Mouse (Mus musculus) heart, embryonic 16.5 days (tissue): Measurements from ENCODE around the gene Urm1. TPM values are rescaled to one million over a fixed set of nuclear protein-coding genes. Genes with fewer than 3 reads are reported as not detected.
A peak's percentile ranks its signal among the peaks of the same experiment; 100 is the strongest.

Experiments used
- ATAC-seq: fragments of 200-750 bp; cut with Nextera tagmentation; replicated peaks from 2 replicates; pipeline ENCODE4 v1.8.0; 2017; ENCODE audit warnings: moderate number of reproducible peaks; ENCODE audit not compliant: insufficient read depth, low FRiP score; ENCODE audit errors: extremely low read depth
- H3K27ac ChIP-seq: fragments of 300-500 bp; sonication (generic); 2 replicates; pipeline ENCODE4 v1.5.1; 2014; ENCODE audit warnings: mild to moderate bottlenecking, low read length, control low read depth, moderate library complexity
- H3K27me3 ChIP-seq: fragments of 300-500 bp; sonication (generic); 2 replicates; pipeline ENCODE4 v1.6.1; 2014; ENCODE audit warnings: low read length, mixed read lengths; ENCODE audit not compliant: control insufficient read depth, insufficient read depth
- H3K36me3 ChIP-seq: fragments of 300-500 bp; sonication (generic); 2 replicates; pipeline ENCODE4 v1.6.1; 2014; ENCODE audit not compliant: control insufficient read depth, insufficient read depth
- H3K4me1 ChIP-seq: fragments of 300-500 bp; sonication (generic); 2 replicates; pipeline ENCODE4 v1.6.1; 2014; ENCODE audit warnings: low read length, mixed read lengths; ENCODE audit not compliant: control insufficient read depth, insufficient read depth
- H3K4me2 ChIP-seq: fragments of 300-500 bp; sonication (generic); 2 replicates; pipeline ENCODE4 v1.6.1; 2014; ENCODE audit warnings: low read depth, mild to moderate bottlenecking, control low read depth, low read length
- H3K4me3 ChIP-seq: fragments of 300-500 bp; sonication (generic); 2 replicates; pipeline ENCODE4 v1.5.1; 2014; ENCODE audit warnings: mild to moderate bottlenecking, control low read depth, low read length
- H3K9ac ChIP-seq: fragments of 300-500 bp; sonication (generic); 2 replicates; pipeline ENCODE4 v1.6.1; 2014; ENCODE audit warnings: low read length, control low read depth
- H3K9me3 ChIP-seq: fragments of 300-500 bp; sonication (generic); replicated peaks from 2 replicates; pipeline ENCODE4 v1.6.1; 2016; ENCODE audit warnings: low read length; ENCODE audit not compliant: control insufficient read depth
- WGBS: fragments of 180-500 bp; shearing (Covaris S2); extraction: QIAGEN DNeasy Blood & Tissue Kit; methylation state at CpG from one replicate; pipeline ENCODE4 v1.1.7; 2014; 5-methylcytosine and 5-hydroxymethylcytosine counted together
- polyA plus RNA-seq: library from polyadenylated mRNA; unstranded; fragments of >200 nt; fragmentation: Nextera tagmentation; extraction: Ambion mirVana; gene quantifications from 2 replicates; pipeline ENCODE4 v1.2.1, GENCODE M21; 2015

Gene Urm1
- polyA plus RNA-seq, 1 experiment from 2014 or later, result 17.2 TPM

DNA sequence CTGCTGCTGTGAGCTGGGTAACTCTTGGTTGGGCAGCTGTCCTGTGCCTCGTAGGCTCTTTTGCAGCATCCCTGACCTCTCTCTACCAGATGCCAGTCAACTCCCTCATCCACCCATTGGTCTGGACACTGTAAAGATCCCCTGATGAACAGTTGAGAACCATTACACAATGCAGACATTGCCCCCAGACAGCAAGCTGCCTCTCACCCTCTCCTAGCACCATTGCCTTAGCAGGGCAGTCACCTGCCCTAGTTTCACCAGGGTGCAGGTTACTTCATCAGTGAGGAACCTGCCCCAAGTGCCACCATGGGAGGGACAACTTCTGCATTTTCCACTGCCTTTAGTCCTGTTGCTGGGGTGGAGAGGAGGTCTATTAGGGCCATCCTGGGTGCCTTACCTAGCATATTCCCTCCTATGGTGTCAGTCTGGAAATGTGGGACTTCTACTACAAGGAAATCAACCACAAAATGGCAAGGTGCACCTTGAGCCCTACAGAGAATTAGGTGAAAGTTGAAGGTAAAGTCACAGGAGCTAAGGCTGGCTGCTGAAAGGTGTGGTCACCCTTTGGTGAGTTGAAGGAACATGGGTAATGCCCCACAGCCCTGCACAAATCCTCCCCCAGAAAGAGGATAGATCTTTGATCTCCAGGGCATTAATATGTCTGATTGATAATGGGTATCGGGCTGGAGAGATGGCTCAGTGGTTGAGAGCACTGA, 26.9 kb upstream of the Urm1 start:
- no peak for ATAC-seq
- Histone ChIP-seq H3K9ac (no peak overlapping the region), H3K4me3 (no peak overlapping the region), H3K36me3 (peaks cover 13% of the 10 kb centered on the region), H3K4me1 (no peaks in the 10 kb centered on the region), H3K27ac (no peak overlapping the region), H3K27me3 (no peaks in the 10 kb centered on the region), H3K9me3 (no peaks in the 10 kb centered on the region), H3K4me2 (no peak overlapping the region)
- WGBS, result 89% methylated on average over 2 of the region's 2 CpGs

DNA sequence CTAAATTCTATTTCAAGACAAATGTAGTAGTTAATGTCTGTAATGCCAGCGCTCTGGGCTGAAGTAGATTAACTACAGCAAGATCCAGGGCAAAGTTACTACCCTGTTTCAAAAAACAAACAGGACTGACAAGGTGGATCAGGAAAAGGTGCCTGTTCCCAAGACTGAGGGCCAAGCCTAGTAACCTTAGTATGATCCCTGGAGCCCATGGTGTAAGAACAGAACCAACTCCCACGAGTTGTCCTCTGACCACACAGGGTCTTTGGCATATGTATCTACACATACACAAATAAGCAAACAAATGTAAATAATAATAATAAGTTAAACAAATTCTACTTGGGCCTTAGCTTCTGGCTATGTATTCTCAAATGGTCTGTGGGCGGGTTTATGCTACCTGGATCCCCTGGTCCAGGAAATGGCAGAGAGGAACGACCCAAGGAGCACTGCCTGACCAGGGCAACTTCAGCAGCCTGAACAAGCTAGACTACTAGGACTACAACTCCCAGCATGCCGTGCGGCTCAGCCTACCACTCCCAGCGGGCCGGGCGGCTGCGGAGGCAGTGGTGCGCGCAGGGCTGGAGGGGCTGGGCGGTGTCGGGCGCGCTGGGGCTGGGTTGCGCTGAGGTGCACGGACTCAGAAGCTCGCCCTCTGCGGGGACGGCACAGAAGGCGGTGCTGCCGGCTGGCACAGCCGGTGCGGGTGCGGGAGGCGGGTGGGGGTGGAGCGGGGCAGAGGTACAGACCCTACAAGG, 17.6 kb upstream of the Urm1 start, which contains the start of gene Slc27a4:
TSS of gene Slc27a4 (plus strand) at position 560 of the 752 bp plus-strand sequence.
- WGBS, result 4% methylated on average over 25 of the region's 28 CpGs
- peak; percentile 98 for ATAC-seq

DNA sequence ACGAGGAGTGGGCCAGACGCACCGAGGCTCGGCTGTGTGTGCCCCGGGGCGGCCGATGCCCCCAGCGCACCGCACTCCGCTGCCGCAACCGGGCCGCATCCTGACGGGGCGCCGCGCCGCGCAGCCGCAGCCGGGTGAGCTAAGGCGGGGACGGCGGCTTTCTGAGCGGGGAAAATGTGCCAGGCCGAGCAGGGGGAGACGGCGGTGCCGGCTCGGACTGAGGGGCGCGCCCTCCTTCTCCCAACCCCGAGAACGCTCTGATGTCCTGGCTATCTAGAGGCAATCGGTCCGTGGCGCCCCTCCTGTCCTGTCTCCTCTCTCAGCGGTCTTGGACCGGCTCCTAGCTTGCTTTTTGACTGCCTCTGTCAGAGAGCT, 17.1 kb upstream of the Urm1 start:
- H3K9ac ChIP-seq, result peak overlapping the region; percentile 88
- peak overlapping the region; percentile 72 for H3K4me3 ChIP-seq
- H3K4me2 ChIP-seq, result peak overlapping the region; percentile 92
- H3K27me3 ChIP-seq, result 0 out of 2 replicates have a peak, but pooled peaks cover 2% of the 10 kb centered on the region
- peaks cover 10% of the 10 kb centered on the region for H3K4me1 ChIP-seq
- WGBS, result under 1% methylated on average over 26 of the region's 39 CpGs
- peak overlapping the region; percentile 80 for H3K27ac ChIP-seq
- peaks cover 20% of the 10 kb centered on the region for H3K36me3 ChIP-seq
- peak; percentile 61 for ATAC-seq
- no peaks in the 10 kb centered on the region for H3K9me3 ChIP-seq

More for the DNA sequence above, 17.6 kb upstream of the Urm1 start, which contains the start of gene Slc27a4:
- peak within 1 kb of the TSS; percentile 92 for H3K4me2 ChIP-seq
- H3K36me3 ChIP-seq, result peaks cover 16% of the 10 kb centered on the region
- peak within 1 kb of the TSS; percentile 88 for H3K9ac ChIP-seq
- 0 out of 2 replicates have a peak, but pooled peaks cover 2% of the 10 kb centered on the region for H3K27me3 ChIP-seq
- H3K27ac ChIP-seq, result peak within 1 kb of the TSS; percentile 80
- H3K9me3 ChIP-seq, result no peaks in the 10 kb centered on the region
- peak within 1 kb of the TSS; percentile 72 for H3K4me3 ChIP-seq
- H3K4me1 ChIP-seq, result peaks cover 10% of the 10 kb centered on the region

DNA sequence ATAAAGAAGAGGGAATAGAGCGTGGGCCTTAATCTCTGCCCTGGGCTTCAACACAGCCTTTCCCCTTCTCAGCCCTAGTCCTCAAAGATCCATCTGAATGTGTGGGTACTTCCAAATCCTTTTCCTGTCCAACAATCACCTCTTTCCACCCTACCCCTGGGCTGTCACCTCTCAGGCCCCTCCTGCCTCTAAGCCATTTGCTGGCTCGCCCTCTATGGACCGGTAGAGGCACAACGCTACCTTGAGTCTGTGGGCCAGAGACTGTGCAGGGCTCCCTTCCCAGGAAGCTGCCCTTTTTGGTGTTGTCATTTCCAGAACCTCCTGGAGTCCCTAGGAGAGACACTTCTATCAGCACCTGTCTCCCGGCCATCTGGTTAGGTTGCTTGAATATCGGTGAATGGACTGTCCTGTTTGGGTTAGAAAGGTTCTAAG, 16.5 kb upstream of the Urm1 start:
- Histone ChIP-seq H3K27me3 (0 out of 2 replicates have a peak, but pooled peaks cover 2% of the 10 kb centered on the region), H3K27ac (no peak overlapping the region; the same call in 1 of the 2 replicates), H3K36me3 (peaks cover 23% of the 10 kb centered on the region), H3K4me1 (peaks cover 10% of the 10 kb centered on the region), H3K9ac (peak overlapping the region; percentile 88), H3K9me3 (no peaks in the 10 kb centered on the region), H3K4me2 (peak overlapping the region; percentile 92), H3K4me3 (peak overlapping the region; percentile 72)
- WGBS, result 28% methylated on average over 6 of the region's 6 CpGs
- ATAC-seq, result no peak; the same call in 1 of the 2 replicates

DNA sequence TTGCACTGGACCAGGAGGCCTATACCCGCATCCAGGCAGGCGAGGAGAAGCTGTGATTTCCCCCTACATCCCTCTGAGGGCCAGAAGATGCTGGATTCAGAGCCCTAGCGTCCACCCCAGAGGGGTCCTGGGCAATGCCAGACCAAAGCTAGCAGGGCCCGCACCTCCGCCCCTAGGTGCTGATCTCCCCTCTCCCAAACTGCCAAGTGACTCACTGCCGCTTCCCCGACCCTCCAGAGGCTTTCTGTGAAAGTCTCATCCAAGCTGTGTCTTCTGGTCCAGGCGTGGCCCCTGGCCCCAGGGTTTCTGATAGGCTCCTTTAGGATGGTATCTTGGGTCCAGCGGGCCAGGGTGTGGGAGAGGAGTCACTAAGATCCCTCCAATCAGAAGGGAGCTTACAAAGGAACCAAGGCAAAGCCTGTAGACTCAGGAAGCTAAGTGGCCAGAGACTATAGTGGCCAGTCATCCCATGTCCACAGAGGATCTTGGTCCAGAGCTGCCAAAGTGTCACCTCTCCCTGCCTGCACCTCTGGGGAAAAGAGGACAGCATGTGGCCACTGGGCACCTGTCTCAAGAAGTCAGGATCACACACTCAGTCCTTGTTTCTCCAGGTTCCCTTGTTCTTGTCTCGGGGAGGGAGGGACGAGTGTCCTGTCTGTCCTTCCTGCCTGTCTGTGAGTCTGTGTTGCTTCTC, 4.0 kb upstream of the Urm1 start:
- ATAC-seq, result no peak
- H3K27ac ChIP-seq, result no peak overlapping the region
- H3K4me2 ChIP-seq, result no peak overlapping the region
- H3K9me3 ChIP-seq, result no peaks in the 10 kb centered on the region
- no peak overlapping the region for H3K9ac ChIP-seq
- peaks cover 11% of the 10 kb centered on the region for H3K4me1 ChIP-seq
- peaks cover 23% of the 10 kb centered on the region for H3K36me3 ChIP-seq
- no peak overlapping the region for H3K4me3 ChIP-seq
- no peaks in the 10 kb centered on the region for H3K27me3 ChIP-seq
- 75% methylated on average over 11 of the region's 11 CpGs for WGBS

DNA sequence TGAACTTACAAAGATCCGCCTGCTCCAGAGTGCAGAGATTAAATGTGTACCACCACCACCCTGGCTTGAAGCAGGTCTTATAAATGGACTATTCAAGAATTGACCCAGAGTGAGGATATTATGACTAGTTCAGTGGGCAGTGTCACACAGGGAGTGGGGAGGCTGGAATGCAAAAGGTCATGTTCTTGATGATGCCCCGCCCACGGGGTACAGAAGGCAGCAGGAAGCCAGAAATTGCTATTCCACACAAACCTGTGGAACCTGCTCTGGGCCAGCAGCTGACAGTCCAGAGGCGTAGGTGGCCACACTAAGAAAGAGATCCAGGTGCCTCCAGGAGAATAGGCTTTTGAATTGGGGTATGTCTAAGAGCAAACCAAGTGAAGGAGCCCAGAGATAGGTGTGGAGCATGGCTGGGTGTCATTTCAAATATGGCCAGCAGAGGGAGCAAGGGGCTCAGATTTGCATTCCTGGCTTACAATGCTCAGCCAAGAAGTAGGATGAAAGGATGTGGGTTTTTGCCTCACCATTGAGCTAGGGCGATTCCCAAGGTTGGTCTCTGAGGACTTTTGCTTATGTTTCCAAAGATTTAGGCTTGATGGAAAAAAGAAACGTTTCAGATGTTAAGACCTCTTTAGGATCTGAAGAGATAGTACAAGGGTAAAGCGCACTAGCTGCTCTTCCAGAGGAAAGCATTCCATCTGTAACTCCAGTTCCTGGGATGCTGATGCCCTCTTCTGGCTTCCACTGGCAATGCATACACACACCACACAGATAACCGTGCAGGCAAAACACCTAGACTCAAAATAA, 2.2 kb upstream of the Urm1 start:
- peaks cover 18% of the 10 kb centered on the region for H3K36me3 ChIP-seq
- H3K9ac ChIP-seq, result no peak overlapping the region
- H3K9me3 ChIP-seq, result no peaks in the 10 kb centered on the region
- ATAC-seq, result peak; percentile 71
- no peaks in the 10 kb centered on the region for H3K27me3 ChIP-seq
- no peak overlapping the region; the same call in 1 of the 2 replicates for H3K4me3 ChIP-seq
- H3K4me1 ChIP-seq, result peaks cover 11% of the 10 kb centered on the region
- WGBS, result 36% methylated on average over 8 of the region's 8 CpGs
- 0 out of 2 replicates have a peak overlapping the region, but pooled peaks have one; percentile 34 for H3K4me2 ChIP-seq
- 0 out of 2 replicates have a peak overlapping the region, but pooled peaks have one; percentile 33 for H3K27ac ChIP-seq

DNA sequence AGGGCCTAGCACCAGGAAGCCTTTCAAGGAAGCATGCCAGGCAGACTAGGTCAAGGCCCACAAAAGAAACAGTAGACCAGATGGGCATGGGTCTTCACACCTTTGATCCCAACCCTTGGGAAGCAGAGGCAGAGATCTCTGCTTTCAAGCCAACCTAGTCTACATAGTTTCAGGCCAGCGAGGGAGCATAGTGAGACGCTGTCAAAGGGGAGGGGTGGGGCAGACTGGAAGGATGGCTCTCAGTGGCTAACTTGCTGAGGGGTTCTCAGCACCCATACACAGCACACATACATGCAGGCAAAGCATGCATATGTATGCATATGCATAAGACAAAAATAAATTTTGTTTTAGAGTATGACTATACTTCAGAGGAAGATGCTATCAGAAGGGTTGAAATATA, 512 bp upstream of the Urm1 start:
- H3K9me3 ChIP-seq, result no peaks in the 10 kb centered on the region
- H3K36me3 ChIP-seq, result peaks cover 9% of the 10 kb centered on the region
- no peak for ATAC-seq
- no peaks in the 10 kb centered on the region for H3K27me3 ChIP-seq
- peaks cover 11% of the 10 kb centered on the region for H3K4me1 ChIP-seq
- peak overlapping the region; percentile 83; the same call in 1 of the 2 replicates for H3K4me2 ChIP-seq
- H3K4me3 ChIP-seq, result no peak overlapping the region
- peak overlapping the region; percentile 89 for H3K27ac ChIP-seq
- 31% methylated on average over 2 of the region's 2 CpGs for WGBS
- H3K9ac ChIP-seq, result no peak overlapping the region

DNA sequence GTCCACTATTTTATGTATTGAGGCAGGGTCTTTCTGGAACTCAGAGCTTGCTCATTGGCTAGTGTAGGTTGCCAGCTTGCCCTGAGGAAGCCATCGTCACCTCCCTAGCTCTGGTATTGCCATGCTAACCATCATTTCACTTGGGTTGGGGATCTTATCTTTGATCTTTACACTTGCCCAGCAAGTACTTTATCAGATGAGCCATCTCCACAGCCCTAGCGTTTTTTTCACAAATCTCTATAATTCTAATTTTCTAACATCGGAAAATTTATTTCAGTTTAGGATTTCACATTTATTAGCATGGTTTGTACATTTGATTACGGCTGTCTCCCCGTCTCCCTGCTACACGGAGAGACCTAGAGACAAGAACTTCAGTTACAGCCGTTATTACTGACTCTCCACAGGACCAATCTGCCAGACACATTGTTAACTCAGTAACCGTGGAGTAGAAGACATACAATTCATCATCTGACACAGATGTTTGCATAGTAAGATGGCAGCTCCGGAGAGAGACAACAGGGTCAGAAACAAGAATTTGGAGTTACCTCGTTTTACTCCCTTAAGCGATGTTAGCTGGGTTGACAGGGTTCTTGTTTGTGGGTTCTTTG, 6.5 kb downstream of the Urm1 start:
- ATAC-seq, result no peak
- Histone ChIP-seq H3K9me3 (no peaks in the 10 kb centered on the region), H3K27ac (peak overlapping the region; percentile 88), H3K4me1 (peaks cover 12% of the 10 kb centered on the region), H3K27me3 (no peaks in the 10 kb centered on the region), H3K4me2 (peak overlapping the region; percentile 84), H3K4me3 (peak overlapping the region; percentile 83), H3K36me3 (no peaks in the 10 kb centered on the region), H3K9ac (peak overlapping the region; percentile 75)
- 12% methylated on average over 11 of the region's 11 CpGs for WGBS
